Mouse (Mus musculus): ENCODE data around the gene Scp2.

DNA sequence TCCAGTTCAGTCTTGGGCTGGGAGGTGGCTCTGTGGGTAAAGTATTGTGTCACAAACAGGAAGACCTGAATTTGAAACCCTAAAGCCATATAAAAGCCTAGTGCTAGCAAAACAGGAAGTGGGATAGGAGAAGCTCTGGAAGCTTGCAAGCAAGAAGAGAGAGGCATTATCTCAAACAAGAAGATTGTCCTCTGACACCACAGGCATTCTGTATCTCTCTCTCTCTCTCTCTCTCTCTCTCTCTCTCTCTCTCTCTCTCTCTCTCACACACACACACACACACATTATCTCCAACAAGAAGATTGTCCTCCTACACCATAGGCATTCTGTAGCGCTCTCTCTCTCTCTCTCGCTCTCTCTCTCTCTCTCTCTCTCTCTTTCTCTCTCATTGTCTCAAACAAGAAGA is 62.4 kb downstream of the Scp2 start:
- TF ChIP-seq CTCF (IDR thresholded peaks at IDR 0.05; ENCODE audit: low read depth, low read length) (no peak), GATA2 (IDR thresholded peaks at IDR 0.05; ENCODE audit: borderline replicate concordance, low read depth, low read length) (no peak), TAL1 (conservative IDR thresholded peaks at IDR 0.05; ENCODE audit: low read depth, low read length) (no peak), GATA1 (IDR thresholded peaks at IDR 0.05; ENCODE audit: borderline replicate concordance, low read length) (no peak)

All from G1E (cell line).